Mouse (Mus musculus) heart, embryonic 16.5 days (tissue): ENCODE measurements around the gene Setd2. TPM values are rescaled to one million over a fixed set of nuclear protein-coding genes. Genes with fewer than 3 reads are reported as not detected.
A peak's percentile ranks its signal among the peaks of the same experiment; 100 is the strongest.

Experiments used
- ATAC-seq: fragments of 200-750 bp; cut with Nextera tagmentation; replicated peaks from 2 replicates; pipeline ENCODE4 v1.8.0; 2017; ENCODE audit warnings: moderate number of reproducible peaks; ENCODE audit not compliant: insufficient read depth, low FRiP score; ENCODE audit errors: extremely low read depth
- H3K27ac ChIP-seq: fragments of 300-500 bp; sonication (generic); 2 replicates; pipeline ENCODE4 v1.5.1; 2014; ENCODE audit warnings: mild to moderate bottlenecking, low read length, control low read depth, moderate library complexity
- H3K27me3 ChIP-seq: fragments of 300-500 bp; sonication (generic); 2 replicates; pipeline ENCODE4 v1.6.1; 2014; ENCODE audit warnings: low read length, mixed read lengths; ENCODE audit not compliant: control insufficient read depth, insufficient read depth
- H3K36me3 ChIP-seq: fragments of 300-500 bp; sonication (generic); 2 replicates; pipeline ENCODE4 v1.6.1; 2014; ENCODE audit not compliant: control insufficient read depth, insufficient read depth
- H3K4me1 ChIP-seq: fragments of 300-500 bp; sonication (generic); 2 replicates; pipeline ENCODE4 v1.6.1; 2014; ENCODE audit warnings: low read length, mixed read lengths; ENCODE audit not compliant: control insufficient read depth, insufficient read depth
- H3K4me2 ChIP-seq: fragments of 300-500 bp; sonication (generic); 2 replicates; pipeline ENCODE4 v1.6.1; 2014; ENCODE audit warnings: low read depth, mild to moderate bottlenecking, control low read depth, low read length
- H3K4me3 ChIP-seq: fragments of 300-500 bp; sonication (generic); 2 replicates; pipeline ENCODE4 v1.5.1; 2014; ENCODE audit warnings: mild to moderate bottlenecking, control low read depth, low read length
- H3K9ac ChIP-seq: fragments of 300-500 bp; sonication (generic); 2 replicates; pipeline ENCODE4 v1.6.1; 2014; ENCODE audit warnings: low read length, control low read depth
- H3K9me3 ChIP-seq: fragments of 300-500 bp; sonication (generic); replicated peaks from 2 replicates; pipeline ENCODE4 v1.6.1; 2016; ENCODE audit warnings: low read length; ENCODE audit not compliant: control insufficient read depth
- WGBS: fragments of 180-500 bp; shearing (Covaris S2); extraction: QIAGEN DNeasy Blood & Tissue Kit; methylation state at CpG from one replicate; pipeline ENCODE4 v1.1.7; 2014; 5-methylcytosine and 5-hydroxymethylcytosine counted together
- polyA plus RNA-seq: library from polyadenylated mRNA; unstranded; fragments of >200 nt; fragmentation: Nextera tagmentation; extraction: Ambion mirVana; gene quantifications from 2 replicates; pipeline ENCODE4 v1.2.1, GENCODE M21; 2015

Setd2 gene
- polyA plus RNA-seq, 1 experiment from 2014 or later = 21.8 TPM

- no peak overlapping the region for H3K4me2 ChIP-seq
- no peaks in the 10 kb centered on the region for H3K9me3 ChIP-seq
- no peak overlapping the region for H3K27ac ChIP-seq
- H3K4me3 ChIP-seq = no peak overlapping the region
- no peak overlapping the region for H3K9ac ChIP-seq
- peaks cover 4% of the 10 kb centered on the region for H3K4me1 ChIP-seq
- 80% methylated on average over 10 of the region's 10 CpGs for WGBS
- no peaks in the 10 kb centered on the region for H3K27me3 ChIP-seq
- ATAC-seq = no peak
- no peaks in the 10 kb centered on the region for H3K36me3 ChIP-seq
Measured at GRCm38 (mm10) chr9:110644295-110644694, 111.9 kb downstream of the Setd2 start.

GRCm38 (mm10) chr9:110645219-110645618 lies 112.8 kb downstream of the Setd2 start:
- 62% methylated on average over 9 of the region's 9 CpGs for WGBS
- H3K9ac ChIP-seq = no peak overlapping the region
- H3K4me3 ChIP-seq = no peak overlapping the region
- H3K27ac ChIP-seq = no peak overlapping the region
- H3K4me2 ChIP-seq = peak overlapping the region; percentile 41
- H3K4me1 ChIP-seq = peaks cover 4% of the 10 kb centered on the region
- peak; percentile 53; the same call in 1 of the 2 replicates for ATAC-seq
- H3K36me3 ChIP-seq = no peaks in the 10 kb centered on the region
- no peaks in the 10 kb centered on the region for H3K27me3 ChIP-seq
- no peaks in the 10 kb centered on the region for H3K9me3 ChIP-seq

GRCm38 (mm10) chr9:110649775-110650174 lies 117.4 kb downstream of the Setd2 start:
- Histone ChIP-seq H3K4me1 (peaks cover 27% of the 10 kb centered on the region), H3K27me3 (no peaks in the 10 kb centered on the region), H3K36me3 (no peaks in the 10 kb centered on the region), H3K27ac (no peak overlapping the region), H3K9ac (no peak overlapping the region), H3K4me3 (no peak overlapping the region), H3K9me3 (no peaks in the 10 kb centered on the region), H3K4me2 (no peak overlapping the region)
- ATAC-seq = no peak

- Histone ChIP-seq H3K4me2 (peak overlapping the region; percentile 91), H3K9ac (peak overlapping the region; percentile 62), H3K4me3 (peak overlapping the region; percentile 71), H3K4me1 (peaks cover 33% of the 10 kb centered on the region), H3K27ac (peak overlapping the region; percentile 46), H3K9me3 (no peaks in the 10 kb centered on the region), H3K27me3 (no peaks in the 10 kb centered on the region), H3K36me3 (no peaks in the 10 kb centered on the region)
- ATAC-seq = no peak
- 25% methylated on average over 13 of the region's 13 CpGs for WGBS
Measured at GRCm38 (mm10) chr9:110651931-110652722, 119.7 kb downstream of the Setd2 start.

GRCm38 (mm10) chr9:110652963-110653654 lies 120.7 kb downstream of the Setd2 start:
- H3K9ac ChIP-seq = peak overlapping the region; percentile 81
- no peak for ATAC-seq
- WGBS = 19% methylated on average over 14 of the region's 14 CpGs
- H3K9me3 ChIP-seq = no peaks in the 10 kb centered on the region
- no peaks in the 10 kb centered on the region for H3K36me3 ChIP-seq
- H3K4me1 ChIP-seq = peaks cover 39% of the 10 kb centered on the region
- peak overlapping the region; percentile 46; the same call in 1 of the 2 replicates for H3K27ac ChIP-seq
- peak overlapping the region; percentile 71 for H3K4me3 ChIP-seq
- peak overlapping the region; percentile 91 for H3K4me2 ChIP-seq
- H3K27me3 ChIP-seq = no peaks in the 10 kb centered on the region

GRCm38 (mm10) chr9:110653655-110654461 lies 121.5 kb downstream of the Setd2 start, which contains the start of gene Nbeal2:
TSS of gene Nbeal2 (minus strand) at chr9:110654161.
- Histone ChIP-seq H3K9ac (peak within 1 kb of the TSS; percentile 81), H3K27ac (peak within 1 kb of the TSS; percentile 69), H3K27me3 (no peaks in the 10 kb centered on the region), H3K9me3 (no peaks in the 10 kb centered on the region), H3K4me1 (peaks cover 39% of the 10 kb centered on the region), H3K4me3 (peak within 1 kb of the TSS; percentile 71), H3K4me2 (peak within 1 kb of the TSS; percentile 91), H3K36me3 (no peaks in the 10 kb centered on the region)
- WGBS = under 1% methylated on average over 67 of the region's 75 CpGs
- peak; percentile 85 for ATAC-seq

GRCm38 (mm10) chr9:110654726-110655650 lies 122.6 kb downstream of the Setd2 start:
- peak overlapping the region; percentile 69 for H3K27ac ChIP-seq
- H3K9me3 ChIP-seq = no peaks in the 10 kb centered on the region
- H3K27me3 ChIP-seq = no peaks in the 10 kb centered on the region
- peak overlapping the region; percentile 71; the same call in 1 of the 2 replicates for H3K4me3 ChIP-seq
- 84% methylated on average over 19 of the region's 19 CpGs for WGBS
- H3K4me2 ChIP-seq = peak overlapping the region; percentile 91
- 0 out of 2 replicates have a peak, but pooled peaks cover 2% of the 10 kb centered on the region for H3K36me3 ChIP-seq
- no peak for ATAC-seq
- peak overlapping the region; percentile 81 for H3K9ac ChIP-seq
- peaks cover 39% of the 10 kb centered on the region for H3K4me1 ChIP-seq

- Histone ChIP-seq H3K27me3 (no peaks in the 10 kb centered on the region), H3K9me3 (no peaks in the 10 kb centered on the region), H3K36me3 (0 out of 2 replicates have a peak, but pooled peaks cover 2% of the 10 kb centered on the region), H3K4me1 (peaks cover 39% of the 10 kb centered on the region), H3K4me2 (peak overlapping the region; percentile 86), H3K9ac (peak overlapping the region; percentile 68), H3K4me3 (peak overlapping the region; percentile 82), H3K27ac (peak overlapping the region; percentile 93)
- ATAC-seq = no peak
- WGBS = 77% methylated on average over 10 of the region's 10 CpGs
Measured at GRCm38 (mm10) chr9:110655651-110656007, 123.2 kb downstream of the Setd2 start.
